8 mouse cellular contexts compared by ENCODE assay signal in genomic region chr13:104286897-104287309, GRCm38 (mm10). TPM values are rescaled to one million over a fixed set of nuclear protein-coding genes. Genes with fewer than 3 reads are reported as not detected.
DNase-seq lines count a peak whose midpoint lies in the region; ATAC-seq lines count a peak whose summit lies in the region.

No protein-coding gene starts in this region.

- peak overlapping the region; percentile 68 for H3K9ac ChIP-seq in lung, embryonic 16.5 days (ENCODE audit: low read length)

- no peaks in the 10 kb centered on the region for H3K36me3 ChIP-seq in hindbrain, embryonic 10.5 days
- H3K36me3 ChIP-seq in lung, embryonic 16.5 days (ENCODE audit: control insufficient read depth, insufficient read depth, low read length): no peaks in the 10 kb centered on the region

- peaks cover 23% of the 10 kb centered on the region for H3K4me1 ChIP-seq in hindbrain, embryonic 10.5 days (replicated peaks)
- peaks cover 11% of the 10 kb centered on the region for H3K4me1 ChIP-seq in lung, embryonic 16.5 days (replicated peaks; ENCODE audit: control insufficient read depth, insufficient read depth, low read length)

- ATAC-seq in lung, embryonic 16.5 days (ENCODE audit: low read depth): peak; percentile 95

- H3K9me3 ChIP-seq in hindbrain, embryonic 10.5 days: no peaks in the 10 kb centered on the region
- no peaks in the 10 kb centered on the region for H3K9me3 ChIP-seq in lung, embryonic 16.5 days (ENCODE audit: control insufficient read depth, low read length)

- H3K27me3 ChIP-seq in hindbrain, embryonic 10.5 days (ENCODE audit: insufficient read depth, poor library complexity, severe bottlenecking): no peaks in the 10 kb centered on the region
- H3K27me3 ChIP-seq in lung, embryonic 16.5 days (ENCODE audit: control insufficient read depth, insufficient read depth, low read depth, low read length): no peaks in the 10 kb centered on the region

- 0% methylated on average over 10 of the region's 10 CpGs for WGBS in hindbrain, embryonic 10.5 days
- WGBS in lung, embryonic 16.5 days: 0% methylated on average over 10 of the region's 10 CpGs

- H3K4me3 ChIP-seq in hindbrain, embryonic 10.5 days: peak overlapping the region; percentile 58
- peak overlapping the region; percentile 59 for H3K4me3 ChIP-seq in lung, embryonic 16.5 days (ENCODE audit: low read length)

- H3K4me2 ChIP-seq in lung, embryonic 16.5 days (ENCODE audit: low read depth, low read length): peak overlapping the region; percentile 75

- peak; percentile 96 for DNase-seq in NIH3T3 (ENCODE audit: low read depth)
- DNase-seq in cerebellum, postnatal 10 days: peak; percentile 95
- peak; percentile 85 to 91 for DNase-seq in frontal cortex, adult 2 months (ENCODE audit: extremely low spot score in 1 of 2, low spot score in 1 of 2)
- peak; percentile 89 for DNase-seq in hindbrain, embryonic 10.5 days (ENCODE audit: low spot score)
- peak; percentile 94 for DNase-seq in layer of hippocampus, adult 9-11 months
- DNase-seq in ovary, adult 18-20 months (ENCODE audit: low spot score): peak; percentile 88
- peak; percentile 97 for DNase-seq in thymus, postnatal 0 days (ENCODE audit: low spot score)

- H3K27ac ChIP-seq in hindbrain, embryonic 10.5 days: peak overlapping the region; percentile 82
- peak overlapping the region; percentile 88 for H3K27ac ChIP-seq in lung, embryonic 16.5 days (ENCODE audit: low read length)

RNA-seq across cellular contexts. Expression of gene Adamts6, which starts 0.7 kb away (rescaled TPM):
- 3.0 and 4.2 TPM in 2 replicates for polyA plus RNA-seq in frontal cortex, adult 2 months (2012; rRNA removed)
- polyA plus RNA-seq in hindbrain, embryonic 10.5 days (2016; fragmentation: Nextera tagmentation; extraction: Ambion mirVana): 2.0 and 2.2 TPM in 2 replicates
- 3.6 and 3.8 TPM in 2 replicates for polyA plus RNA-seq in lung, embryonic 16.5 days (2015; fragmentation: Nextera tagmentation; extraction: Ambion mirVana)
- polyA plus RNA-seq in thymus, postnatal 0 days (2015; fragmentation: Nextera tagmentation; extraction: Ambion mirVana): 1.8 and 2.1 TPM in 2 replicates

RNA-seq across cellular contexts. Expression of gene Ppwd1, which starts 58.3 kb away (rescaled TPM):
- polyA plus RNA-seq in frontal cortex, adult 2 months (2012; rRNA removed): 8.5 and 9.8 TPM in 2 replicates
- 12.5 and 17.4 TPM in 2 replicates for polyA plus RNA-seq in hindbrain, embryonic 10.5 days (2016; fragmentation: Nextera tagmentation; extraction: Ambion mirVana)
- 16.8 and 20.1 TPM in 2 replicates for polyA plus RNA-seq in lung, embryonic 16.5 days (2015; fragmentation: Nextera tagmentation; extraction: Ambion mirVana)
- 16.7 and 17.1 TPM in 2 replicates for polyA plus RNA-seq in thymus, postnatal 0 days (2015; fragmentation: Nextera tagmentation; extraction: Ambion mirVana)

RNA-seq across cellular contexts. Expression of gene Cenpk, which starts 58.5 kb away (rescaled TPM):
- polyA plus RNA-seq in frontal cortex, adult 2 months (2012; rRNA removed): 1.5 and 2.1 TPM in 2 replicates
- polyA plus RNA-seq in hindbrain, embryonic 10.5 days (2016; fragmentation: Nextera tagmentation; extraction: Ambion mirVana): 55.5 and 86.6 TPM in 2 replicates
- 68.5 and 79.8 TPM in 2 replicates for polyA plus RNA-seq in lung, embryonic 16.5 days (2015; fragmentation: Nextera tagmentation; extraction: Ambion mirVana)
- polyA plus RNA-seq in thymus, postnatal 0 days (2015; fragmentation: Nextera tagmentation; extraction: Ambion mirVana): 68.6 and 72.9 TPM in 2 replicates

Comparison
In these comparisons a context has a peak if more than half of its experiments do, and no peak if none do; other contexts are left out.
1. Peak in every context shown above with its lines: DNase-seq, ATAC-seq, H3K4me3 ChIP-seq and H3K27ac ChIP-seq.
2. RNA of gene Cenpk, which starts 58.5 kb away (polyA plus RNA-seq): 68.5 to 79.8 TPM in lung, embryonic 16.5 days, 68.6 to 72.9 TPM in thymus, postnatal 0 days and 55.5 to 86.6 TPM in hindbrain, embryonic 10.5 days; 1.5 to 2.1 TPM in frontal cortex, adult 2 months; every median in the first group is over 10 times any median in the second.